Comparison of ENCODE assay signal across 10 mouse cellular contexts in the genomic region with DNA sequence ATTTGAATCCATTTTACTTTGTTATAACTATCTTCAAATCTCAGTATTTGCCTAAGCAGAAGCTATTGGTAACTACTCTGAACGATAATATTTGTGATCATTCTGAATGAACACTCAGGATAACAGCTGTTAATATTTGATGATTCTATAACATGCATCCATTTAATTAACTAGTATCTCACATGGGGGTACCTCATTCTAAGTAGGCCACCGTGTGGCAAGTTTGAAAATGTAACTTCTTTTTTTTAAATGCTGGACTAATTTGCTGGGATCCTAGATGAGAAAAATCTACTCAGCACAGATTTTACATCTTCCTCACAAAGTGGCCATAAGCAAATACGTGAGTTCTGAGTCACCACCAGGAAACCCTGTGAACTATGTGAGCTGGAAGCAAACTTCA.
"Had no signal": no experiment of that assay in that cellular context is flagged by ENCODE, and none has a peak within 500 bp of the region (broad histone marks: within the 10 kb centered on the region; RNA-seq: fewer than 3 reads in every experiment).

No protein-coding gene starts in this region.

- H3K9ac ChIP-seq: limb, embryonic 12.5 days; liver, embryonic 14.5 days; midbrain, embryonic 12.5 days; neural tube, embryonic 13.5 days had no signal

- H3K27ac ChIP-seq: limb, embryonic 12.5 days; liver, embryonic 14.5 days; midbrain, embryonic 12.5 days; neural tube, embryonic 13.5 days had no signal

- H3K4me1 ChIP-seq: limb, embryonic 12.5 days; midbrain, embryonic 12.5 days; neural tube, embryonic 13.5 days had no signal

- H3K27me3 ChIP-seq: limb, embryonic 12.5 days; midbrain, embryonic 12.5 days; neural tube, embryonic 13.5 days had no signal

- H3K36me3 ChIP-seq: limb, embryonic 12.5 days; midbrain, embryonic 12.5 days; neural tube, embryonic 13.5 days had no signal

- H3K9me3 ChIP-seq: midbrain, embryonic 12.5 days had no signal

- H3K4me3 ChIP-seq: limb, embryonic 12.5 days; midbrain, embryonic 12.5 days; neural tube, embryonic 13.5 days had no signal

- DNase-seq: kidney, adult 11 months; kidney, postnatal 14 days; liver; lung, adult 18-20 months; retina, postnatal 1 day; thymus, postnatal 36 days had no signal

- H3K4me2 ChIP-seq: limb, embryonic 12.5 days; midbrain, embryonic 12.5 days; neural tube, embryonic 13.5 days had no signal
